ENCODE assay signal across 8 mouse cellular contexts in the genomic region with DNA sequence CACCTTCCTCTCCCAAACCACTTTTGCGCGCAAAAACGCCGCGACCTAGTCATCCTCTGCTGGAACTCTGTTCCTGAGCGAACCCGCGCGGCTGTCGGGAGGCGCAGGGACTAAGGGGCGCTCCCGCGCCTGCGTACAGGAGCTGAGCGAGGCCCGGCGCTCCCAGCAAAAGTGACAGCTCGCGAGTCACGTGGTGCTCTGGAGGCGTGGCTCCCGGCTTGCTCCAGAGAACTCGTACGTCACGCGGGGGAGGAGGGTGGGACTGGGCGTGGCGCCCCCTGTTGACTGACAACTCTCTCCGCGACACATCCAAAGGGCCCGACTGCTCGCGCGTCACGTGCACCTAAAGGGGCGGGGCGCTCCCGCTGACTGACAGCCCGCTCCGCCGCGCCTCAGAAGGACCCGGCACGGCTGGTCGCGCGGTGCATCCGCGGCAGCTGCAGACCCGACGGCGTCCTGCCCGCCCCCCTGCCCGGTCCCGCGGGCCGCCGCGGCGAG. TPM values are rescaled to one million over a fixed set of nuclear protein-coding genes. Genes with fewer than 3 reads are reported as not detected.
DNase-seq lines count a peak whose midpoint lies in the region; ATAC-seq lines count a peak whose summit lies in the region.

A gene (plus strand): TSS at position 395 of the 498 bp plus-strand sequence.

- intact Hi-C loops in gastrocnemius, postnatal 14 days (cut with DNase I; ENCODE audit: low total_unique reads) = no loop called here
- intact Hi-C loops in left cerebral cortex, postnatal 10 days (cut with DNase I) = no loop called here

- peak; percentile 97 for ATAC-seq in inflammation-experienced regulatory T-cells, adult 6 months
- ATAC-seq in megakaryocyte-erythroid progenitor cell, adult 5-6 weeks (replicated peaks; ENCODE audit: low FRiP score, low TSS enrichment, poor library complexity, severe bottlenecking) = peak; percentile 97

- DNase-seq in adrenal gland, adult (ENCODE audit: inconsistent age in 2 of 2, low spot score in 1 of 2) = peak; percentile 100
- peak; percentile 100 for DNase-seq in embryo, embryonic 10.5 days (ENCODE audit: low spot score)
- peak; percentile 100 for DNase-seq in gastrocnemius, postnatal 14 days
- DNase-seq in left cerebral cortex, postnatal 10 days (ENCODE audit: extremely low spot score in 1 of 2, low spot score in 2 of 2) = peak; percentile 100
- peak; percentile 100 for DNase-seq in right cerebral cortex, postnatal 25 days
- peak; percentile 100 for DNase-seq in urinary bladder, postnatal 4 days (ENCODE audit: low spot score in 2 of 2)

RNA-seq across cellular contexts. Expression of the gene that starts here (rescaled TPM):
- total RNA-seq in gastrocnemius, postnatal 14 days (2021) = 10 to 100 TPM; 16.7 to 20.3 TPM
- polyA plus RNA-seq in inflammation-experienced regulatory T-cells, adult 6 months (2017; shearing (Covaris generic)) = under 1 TPM in 1 of 3 experiments, not detected in 2; 0.64 TPM
- 100 to 1,000 TPM; 105 TPM for total RNA-seq in left cerebral cortex, postnatal 10 days (2021)
- total RNA-seq in megakaryocyte-erythroid progenitor cell, adult 5-6 weeks (2014; fragmentation: Nextera tagmentation) = 0.07 TPM in 1 of 2 replicates, not detected in the other
- total RNA-seq in megakaryocyte-erythroid progenitor cell, adult 5-6 weeks (2017) = 0.15 and 0.56 TPM in 2 replicates

Comparison
In these comparisons a context has a peak if more than half of its experiments do, and no peak if none do; other contexts are left out.
1. Peak in every context shown above with its lines: DNase-seq and ATAC-seq.
2. RNA of the gene that starts here (total RNA-seq): 105 TPM in left cerebral cortex, postnatal 10 days and 16.7 to 20.3 TPM in gastrocnemius, postnatal 14 days; 0.07 to 0.56 TPM in megakaryocyte-erythroid progenitor cell, adult 5-6 weeks; every median in the first group is over 10 times any median in the second.
3. RNA of the gene that starts here (total RNA-seq): 105 TPM in left cerebral cortex, postnatal 10 days; 16.7 to 20.3 TPM in gastrocnemius, postnatal 14 days; every median in the first group is over 4 times any median in the second.
4. Peak in ATAC-seq in inflammation-experienced regulatory T-cells, adult 6 months; RNA of the gene not detected or under 1 TPM.
5. Peak in ATAC-seq in megakaryocyte-erythroid progenitor cell, adult 5-6 weeks; RNA of the gene not detected or under 1 TPM.